Mouse (Mus musculus) frontal cortex, postnatal 10 days (tissue): ENCODE data around the gene 1500011B03Rik.

Experiments used
- DNase-seq, 2 experiments: peaks; one replicate each; pipeline ENCODE4 v3.0.0; 2022; ENCODE audit warnings: low spot score in 2 of 2, mixed read lengths in 1 of 2

Gene 1500011B03Rik

GRCm38 (mm10) chr5:114809181-114809756, 14.0 kb downstream of the 1500011B03Rik start:
- no peak for DNase-seq

- DNase-seq, result no peak
These were observed 14.9 kb downstream of the 1500011B03Rik start for GRCm38 (mm10) chr5:114808385-114808784.

GRCm38 (mm10) chr5:114807893-114808292, 15.4 kb downstream of the 1500011B03Rik start:
- DNase-seq, result no peak

GRCm38 (mm10) chr5:114807468-114807867, 15.8 kb downstream of the 1500011B03Rik start:
- no peak for DNase-seq

GRCm38 (mm10) chr5:114807063-114807462, 16.2 kb downstream of the 1500011B03Rik start:
- no peak for DNase-seq

GRCm38 (mm10) chr5:114806636-114807035, 16.6 kb downstream of the 1500011B03Rik start:
- no peak for DNase-seq

- no peak for DNase-seq
These were observed 17.6 kb downstream of the 1500011B03Rik start for GRCm38 (mm10) chr5:114805436-114806350.

- peak in 1 of 2 experiments; percentile 43 for DNase-seq
These were observed 18.3 kb downstream of the 1500011B03Rik start for GRCm38 (mm10) chr5:114804958-114805357.

- DNase-seq, result no peak
These were observed 18.9 kb downstream of the 1500011B03Rik start for GRCm38 (mm10) chr5:114804335-114804734.

GRCm38 (mm10) chr5:114803231-114803630, 20.0 kb downstream of the 1500011B03Rik start:
- no peak for DNase-seq

- no peak for DNase-seq
These were observed 21.4 kb downstream of the 1500011B03Rik start for GRCm38 (mm10) chr5:114801841-114802240.

- no peak for DNase-seq
These were observed 22.2 kb downstream of the 1500011B03Rik start for GRCm38 (mm10) chr5:114801049-114801448.

- DNase-seq, result no peak
These were observed 23.4 kb downstream of the 1500011B03Rik start for GRCm38 (mm10) chr5:114799848-114800247.

- DNase-seq, result no peak
These were observed 26.0 kb downstream of the 1500011B03Rik start for GRCm38 (mm10) chr5:114797253-114797652.

GRCm38 (mm10) chr5:114796299-114797012, 26.8 kb downstream of the 1500011B03Rik start:
- peak in 1 of 2 experiments; percentile 38 for DNase-seq

GRCm38 (mm10) chr5:114795653-114796052, 27.6 kb downstream of the 1500011B03Rik start:
- no peak for DNase-seq

GRCm38 (mm10) chr5:114795231-114795630, 28.0 kb downstream of the 1500011B03Rik start:
- DNase-seq, result no peak

GRCm38 (mm10) chr5:114794609-114795008, 28.7 kb downstream of the 1500011B03Rik start:
- no peak for DNase-seq

GRCm38 (mm10) chr5:114793317-114793716, 30.0 kb downstream of the 1500011B03Rik start:
- DNase-seq, result no peak

- no peak for DNase-seq
These were observed 38.1 kb downstream of the 1500011B03Rik start for GRCm38 (mm10) chr5:114785196-114785595.

GRCm38 (mm10) chr5:114784622-114785165, 38.6 kb downstream of the 1500011B03Rik start:
- no peak for DNase-seq
